Mouse (Mus musculus): ENCODE data around the gene Fance. TPM values are rescaled to one million over a fixed set of nuclear protein-coding genes. Genes with fewer than 3 reads are reported as not detected.

Gene Fance
- polyA plus RNA-seq, 2 experiments, result 5.5 to 9.4 TPM

GRCm38 (mm10) chr17:28290262-28290661 lies 23.1 kb upstream of the Fance start:
- Histone ChIP-seq H3K4me2 (ENCODE audit: low read depth) (no peak overlapping the region), H3K27ac (no peak overlapping the region), H3K36me3 (replicated peaks; ENCODE audit: control insufficient read depth, insufficient read depth, low read depth) (no peaks in the 10 kb centered on the region), H3K27me3 (ENCODE audit: control insufficient read depth, insufficient read depth, low read length) (no peaks in the 10 kb centered on the region), H3K9me3 (ENCODE audit: control insufficient read depth, low read length) (no peaks in the 10 kb centered on the region), H3K4me3 (ENCODE audit: insufficient read depth in 1 of 2, low read depth in 2 of 2, low read length in 2 of 2) (no peak overlapping the region), H3K4me1 (replicated peaks; ENCODE audit: control insufficient read depth in 2 of 2, insufficient read depth in 2 of 2, low read length in 1 of 2) (peaks cover 0 to 11% of the 10 kb centered on the region in 2 experiments; a peak in 3 of 4 replicates), H3K9ac (replicated peaks) (no peak overlapping the region)
- DNase-seq (ENCODE audit: low read depth in 3 of 3, low spot score in 3 of 3) (no peak), ATAC-seq (ENCODE audit: insufficient read depth) (peak; percentile 31; the same call in 1 of the 2 replicates)
- 72% methylated on average over 3 of the region's 3 CpGs for WGBS (ENCODE audit: insufficient replicate concordance)
- TF ChIP-seq EP300 (IDR thresholded peaks at IDR 0.05; ENCODE audit: low read depth) (no peak), CTCF (IDR thresholded peaks at IDR 0.05; ENCODE audit: low read depth) (no peak)

GRCm38 (mm10) chr17:28290671-28291070 lies 22.6 kb upstream of the Fance start:
- no peak for DNase-seq (ENCODE audit: low read depth in 3 of 3, low spot score in 3 of 3)
- no peak overlapping the region for H3K9ac ChIP-seq (replicated peaks)
- no peak for TF ChIP-seq EP300 (IDR thresholded peaks at IDR 0.05; ENCODE audit: low read depth)
- TF ChIP-seq CTCF (IDR thresholded peaks at IDR 0.05; ENCODE audit: low read depth), result no peak

GRCm38 (mm10) chr17:28291346-28291745 lies 22.0 kb upstream of the Fance start:
- H3K27me3 ChIP-seq (ENCODE audit: control insufficient read depth, insufficient read depth, low read length), result no peaks in the 10 kb centered on the region
- DNase-seq (ENCODE audit: low read depth in 3 of 3, low spot score in 3 of 3) (no peak), ATAC-seq (ENCODE audit: insufficient read depth) (no peak)
- no peak overlapping the region for H3K9ac ChIP-seq (replicated peaks)
- H3K36me3 ChIP-seq (replicated peaks; ENCODE audit: control insufficient read depth, insufficient read depth, low read depth), result no peaks in the 10 kb centered on the region
- H3K4me1 ChIP-seq (replicated peaks; ENCODE audit: control insufficient read depth in 2 of 2, insufficient read depth in 2 of 2, low read length in 1 of 2), result peaks cover 0 to 11% of the 10 kb centered on the region in 2 experiments; a peak in 3 of 4 replicates
- H3K9me3 ChIP-seq (ENCODE audit: control insufficient read depth, low read length), result no peaks in the 10 kb centered on the region
- H3K4me2 ChIP-seq (ENCODE audit: low read depth), result no peak overlapping the region
- 11% methylated on average over 7 of the region's 7 CpGs for WGBS (ENCODE audit: insufficient replicate concordance)
- H3K4me3 ChIP-seq (ENCODE audit: insufficient read depth in 1 of 2, low read depth in 2 of 2, low read length in 2 of 2), result no peak overlapping the region
- TF ChIP-seq EP300 (IDR thresholded peaks at IDR 0.05; ENCODE audit: low read depth) (no peak), CTCF (IDR thresholded peaks at IDR 0.05; ENCODE audit: low read depth) (no peak)
- no peak overlapping the region for H3K27ac ChIP-seq

More at GRCm38 (mm10) chr17:28290671-28291070, 22.6 kb upstream of the Fance start:
- Histone ChIP-seq H3K4me3 (ENCODE audit: insufficient read depth in 1 of 2, low read depth in 2 of 2, low read length in 2 of 2) (no peak overlapping the region), H3K4me2 (ENCODE audit: low read depth) (no peak overlapping the region), H3K9me3 (ENCODE audit: control insufficient read depth, low read length) (no peaks in the 10 kb centered on the region), H3K27ac (no peak overlapping the region), H3K27me3 (ENCODE audit: control insufficient read depth, insufficient read depth, low read length) (no peaks in the 10 kb centered on the region), H3K36me3 (replicated peaks; ENCODE audit: control insufficient read depth, insufficient read depth, low read depth) (no peaks in the 10 kb centered on the region), H3K4me1 (replicated peaks; ENCODE audit: control insufficient read depth in 2 of 2, insufficient read depth in 2 of 2, low read length in 1 of 2) (peaks cover 0 to 11% of the 10 kb centered on the region in 2 experiments; a peak in 3 of 4 replicates)
- 37% methylated on average over 11 of the region's 11 CpGs for WGBS (ENCODE audit: insufficient replicate concordance)
- ATAC-seq (ENCODE audit: insufficient read depth), result no peak

- H3K4me3 ChIP-seq (ENCODE audit: insufficient read depth in 1 of 2, low read depth in 2 of 2, low read length in 2 of 2), result no peak overlapping the region
- WGBS (ENCODE audit: insufficient replicate concordance), result 45% methylated on average over 4 of the region's 4 CpGs
- H3K9me3 ChIP-seq (ENCODE audit: control insufficient read depth, low read length), result no peaks in the 10 kb centered on the region
- peaks cover 0 to 9% of the 10 kb centered on the region in 2 experiments; a peak in 3 of 4 replicates for H3K4me1 ChIP-seq (replicated peaks; ENCODE audit: control insufficient read depth in 2 of 2, insufficient read depth in 2 of 2, low read length in 1 of 2)
- DNase-seq (ENCODE audit: low read depth in 3 of 3, low spot score in 3 of 3) (no peak), ATAC-seq (ENCODE audit: insufficient read depth) (no peak)
- no peak overlapping the region for H3K9ac ChIP-seq (replicated peaks)
- H3K36me3 ChIP-seq (replicated peaks; ENCODE audit: control insufficient read depth, insufficient read depth, low read depth), result no peaks in the 10 kb centered on the region
- no peak overlapping the region for H3K4me2 ChIP-seq (ENCODE audit: low read depth)
- H3K27me3 ChIP-seq (ENCODE audit: control insufficient read depth, insufficient read depth, low read length), result no peaks in the 10 kb centered on the region
- no peak overlapping the region for H3K27ac ChIP-seq
- TF ChIP-seq CTCF (IDR thresholded peaks at IDR 0.05; ENCODE audit: low read depth) (no peak), EP300 (IDR thresholded peaks at IDR 0.05; ENCODE audit: low read depth) (no peak)
Observed at GRCm38 (mm10) chr17:28293716-28294115, 19.6 kb upstream of the Fance start.

- Histone ChIP-seq H3K27me3 (ENCODE audit: control insufficient read depth, insufficient read depth, low read length) (no peaks in the 10 kb centered on the region), H3K4me2 (ENCODE audit: low read depth) (no peak overlapping the region), H3K4me3 (ENCODE audit: insufficient read depth in 1 of 2, low read depth in 2 of 2, low read length in 2 of 2) (no peak overlapping the region), H3K9ac (replicated peaks) (no peak overlapping the region), H3K9me3 (ENCODE audit: control insufficient read depth, low read length) (no peaks in the 10 kb centered on the region), H3K4me1 (replicated peaks; ENCODE audit: control insufficient read depth in 2 of 2, insufficient read depth in 2 of 2, low read length in 1 of 2) (peaks cover 0 to 9% of the 10 kb centered on the region in 2 experiments; a peak in 3 of 4 replicates), H3K27ac (no peak overlapping the region), H3K36me3 (replicated peaks; ENCODE audit: control insufficient read depth, insufficient read depth, low read depth) (no peaks in the 10 kb centered on the region)
- 48% methylated on average over 17 of the region's 17 CpGs for WGBS (ENCODE audit: insufficient replicate concordance)
- DNase-seq (ENCODE audit: low read depth in 3 of 3, low spot score in 3 of 3) (no peak), ATAC-seq (ENCODE audit: insufficient read depth) (no peak)
- no peak; the same call in 1 of the 2 replicates for TF ChIP-seq CTCF (IDR thresholded peaks at IDR 0.05; ENCODE audit: low read depth)
Observed at GRCm38 (mm10) chr17:28294449-28295333, 18.6 kb upstream of the Fance start.

All from liver, embryonic 14.5 days (tissue).